25 mouse cellular contexts compared by ENCODE assay signal in genomic region chr2:17714661-17715060, GRCm38 (mm10). TPM values are rescaled to one million over a fixed set of nuclear protein-coding genes. Genes with fewer than 3 reads are reported as not detected.
DNase-seq lines count a peak whose midpoint lies in the region; ATAC-seq and TF ChIP-seq lines count a peak whose summit lies in the region.
"Had no signal": no experiment of that assay in that cellular context is flagged by ENCODE, and none has a peak within 500 bp of the region (broad histone marks: within the 10 kb centered on the region; RNA-seq: fewer than 3 reads in every experiment).

No protein-coding gene starts in this region.

- no peaks in the 10 kb centered on the region for H3K9me3 ChIP-seq in forebrain, embryonic 15.5 days
- no peaks in the 10 kb centered on the region for H3K9me3 ChIP-seq in forebrain, embryonic 14.5 days (replicated peaks; ENCODE audit: control insufficient read depth, low read length)
- H3K9me3 ChIP-seq in hindbrain, embryonic 12.5 days (replicated peaks), result no peaks in the 10 kb centered on the region
- H3K9me3 ChIP-seq: embryonic facial prominence, embryonic 15.5 days; G1E had no signal

- H3K27me3 ChIP-seq in forebrain, embryonic 15.5 days, result no peaks in the 10 kb centered on the region
- no peaks in the 10 kb centered on the region for H3K27me3 ChIP-seq in forebrain, embryonic 14.5 days (replicated peaks; ENCODE audit: control insufficient read depth, insufficient read depth, low read length)
- no peaks in the 10 kb centered on the region for H3K27me3 ChIP-seq in hindbrain, embryonic 12.5 days
- H3K27me3 ChIP-seq: embryonic facial prominence, embryonic 15.5 days; limb, embryonic 12.5 days; midbrain, embryonic 13.5 days; Patski had no signal

- WGBS in forebrain, embryonic 15.5 days, result 74% methylated on average over 14 of the region's 14 CpGs
- 75% methylated on average over 14 of the region's 14 CpGs for WGBS in forebrain, embryonic 14.5 days
- WGBS in olfactory bulb, adult 2 months, result 73% methylated on average over 14 of the region's 14 CpGs
- 81% methylated on average over 14 of the region's 14 CpGs for WGBS in hindbrain, embryonic 12.5 days

- H3K4me2 ChIP-seq in forebrain, embryonic 15.5 days (replicated peaks), result no peak overlapping the region
- no peak overlapping the region for H3K4me2 ChIP-seq in forebrain, embryonic 14.5 days (ENCODE audit: low read length)
- H3K4me2 ChIP-seq in hindbrain, embryonic 12.5 days (replicated peaks), result no peak overlapping the region
- H3K4me2 ChIP-seq: embryonic facial prominence, embryonic 15.5 days; hindbrain, embryonic 14.5 days; limb, embryonic 12.5 days; liver, embryonic 11.5 days; midbrain, embryonic 13.5 days had no signal

- no peak for TF ChIP-seq POLR2A in olfactory bulb, adult 2 months (IDR thresholded peaks at IDR 0.05; ENCODE audit: insufficient read depth, low read depth, low read length)

- ATAC-seq in forebrain, embryonic 15.5 days (replicated peaks), result peak; percentile 35; the same call in 1 of the 2 replicates
- ATAC-seq in forebrain, embryonic 14.5 days, result no peak
- ATAC-seq in hindbrain, embryonic 12.5 days (ENCODE audit: low FRiP score), result no peak
- ATAC-seq: activated CD4-positive, CD25-positive, alpha-beta regulatory T cell, adult 4 months; inflammation-experienced regulatory T-cells, adult 6 months; liver, postnatal 0 days; Patski had no signal

- no peak overlapping the region for H3K27ac ChIP-seq in forebrain, embryonic 15.5 days (replicated peaks)
- no peak overlapping the region for H3K27ac ChIP-seq in forebrain, embryonic 14.5 days (ENCODE audit: low read depth, low read length)
- H3K27ac ChIP-seq in layer of hippocampus, adult 2 months, result peak overlapping the region; percentile 89
- H3K27ac ChIP-seq in olfactory bulb, adult 2 months (ENCODE audit: insufficient read depth, low read depth, low read length), result peak overlapping the region; percentile 65; the same call in 1 of the 2 replicates
- H3K27ac ChIP-seq in hindbrain, embryonic 12.5 days, result no peak overlapping the region
- H3K27ac ChIP-seq: embryonic facial prominence, embryonic 15.5 days; heart, adult 2 months; hindbrain, embryonic 14.5 days; kidney, postnatal 0 days; limb, embryonic 12.5 days; midbrain, embryonic 13.5 days had no signal

- H3K9ac ChIP-seq in forebrain, embryonic 15.5 days (replicated peaks), result no peak overlapping the region
- no peak overlapping the region for H3K9ac ChIP-seq in forebrain, embryonic 14.5 days (ENCODE audit: low read length)
- H3K9ac ChIP-seq in hindbrain, embryonic 12.5 days, result no peak overlapping the region
- H3K9ac ChIP-seq: embryonic facial prominence, embryonic 15.5 days; hindbrain, embryonic 14.5 days; limb, embryonic 12.5 days; liver, postnatal 0 days; midbrain, embryonic 13.5 days had no signal

- H3K4me1 ChIP-seq in forebrain, embryonic 15.5 days, result 0 out of 2 replicates have a peak, but pooled peaks cover 5% of the 10 kb centered on the region
- no peaks in the 10 kb centered on the region for H3K4me1 ChIP-seq in forebrain, embryonic 14.5 days (ENCODE audit: control insufficient read depth, insufficient read depth, low read length)
- peaks cover 11% of the 10 kb centered on the region for H3K4me1 ChIP-seq in olfactory bulb, adult 2 months (ENCODE audit: control insufficient read depth, insufficient read depth, low read length)
- H3K4me1 ChIP-seq in hindbrain, embryonic 12.5 days, result no peaks in the 10 kb centered on the region; the same call in 1 of the 2 replicates
- H3K4me1 ChIP-seq: embryonic facial prominence, embryonic 15.5 days; midbrain, embryonic 13.5 days had no signal

- DNase-seq in forebrain, embryonic 14.5 days (ENCODE audit: low spot score), result no peak
- no peak for DNase-seq in layer of hippocampus, adult 2 months (ENCODE audit: low spot score in 2 of 2)
- no peak for DNase-seq in layer of hippocampus, postnatal 14 days (ENCODE audit: low spot score in 2 of 2)
- peak; percentile 31 for DNase-seq in right cerebral cortex, adult 18-20 months
- no peak for DNase-seq in right cerebral cortex, postnatal 10 days (ENCODE audit: low spot score in 2 of 2)
- DNase-seq: adrenal gland, adult 8-10 months; gastrocnemius, postnatal 25 days; heart, adult 2 months; kidney, adult 2 months; liver, postnatal 0 days; right cerebral cortex, postnatal 14 days; thymus, postnatal 25 days had no signal

- peak; percentile 45 for TF ChIP-seq CTCF in layer of hippocampus, adult 2 months (conservative IDR thresholded peaks at IDR 0.05)
- no peak for TF ChIP-seq CTCF in olfactory bulb, adult 2 months (IDR thresholded peaks at IDR 0.05; ENCODE audit: insufficient read depth, low read depth, low read length)

- no peaks in the 10 kb centered on the region for H3K36me3 ChIP-seq in forebrain, embryonic 15.5 days
- no peaks in the 10 kb centered on the region for H3K36me3 ChIP-seq in forebrain, embryonic 14.5 days (ENCODE audit: control insufficient read depth, insufficient read depth, low read length)
- H3K36me3 ChIP-seq in hindbrain, embryonic 12.5 days, result no peaks in the 10 kb centered on the region
- H3K36me3 ChIP-seq: embryonic facial prominence, embryonic 15.5 days; G1E; limb, embryonic 12.5 days; midbrain, embryonic 13.5 days had no signal

- no peak overlapping the region for H3K4me3 ChIP-seq in forebrain, embryonic 15.5 days
- H3K4me3 ChIP-seq in forebrain, embryonic 14.5 days (ENCODE audit: low read depth, low read length), result no peak overlapping the region
- H3K4me3 ChIP-seq in layer of hippocampus, adult 2 months, result no peak overlapping the region
- no peak overlapping the region for H3K4me3 ChIP-seq in olfactory bulb, adult 2 months (ENCODE audit: insufficient read depth, low read depth, low read length)
- no peak overlapping the region for H3K4me3 ChIP-seq in hindbrain, embryonic 12.5 days
- H3K4me3 ChIP-seq: embryonic facial prominence, embryonic 15.5 days; heart, adult 2 months; limb, embryonic 12.5 days; midbrain, embryonic 13.5 days had no signal

RNA-seq across cellular contexts. Expression of gene Nebl, which starts 16.6 kb away (rescaled TPM):
- polyA plus RNA-seq in forebrain, embryonic 15.5 days (2015; fragmentation: Nextera tagmentation; extraction: Ambion mirVana), result 7.8 and 8.7 TPM in 2 replicates
- polyA plus RNA-seq in forebrain, embryonic 14.5 days (2014; fragmentation: Nextera tagmentation; extraction: Ambion mirVana), result 3.5 and 5.8 TPM in 2 replicates
- total RNA-seq in layer of hippocampus, adult 2 months (2021), result 100 to 1,000 TPM; 148 to 159 TPM
- total RNA-seq in layer of hippocampus, postnatal 14 days (2021), result 100 to 1,000 TPM; 129 to 140 TPM
- 392 TPM in 1 of 2 replicates, not detected in the other for polyA plus RNA-seq in olfactory bulb, adult 2 months (2012; ENCODE audit: insufficient read depth, insufficient read length, low replicate concordance, missing spikeins)
- polyA plus RNA-seq in hindbrain, embryonic 12.5 days (2016; fragmentation: Nextera tagmentation; extraction: Ambion mirVana), result 9.7 and 11.2 TPM in 2 replicates

Comparison
In these comparisons a context has a peak if more than half of its experiments do, and no peak if none do; other contexts are left out.
1. H3K27ac ChIP-seq: peak in layer of hippocampus, adult 2 months (single experiment) and olfactory bulb, adult 2 months (single experiment); none in forebrain, embryonic 15.5 days (single experiment), forebrain, embryonic 14.5 days (single experiment) and hindbrain, embryonic 12.5 days (single experiment).